Mouse (Mus musculus) activated CD4-positive, CD25-positive, alpha-beta regulatory T cell, adult 9 weeks (primary cell): ENCODE data around the gene Cadps2. TPM values are rescaled to one million over a fixed set of nuclear protein-coding genes. Genes with fewer than 3 reads are reported as not detected.

Experiments
- polyA plus RNA-seq: library from polyadenylated mRNA; unstranded; fragments of 100-300 nt; shearing (Covaris generic); gene quantifications from one replicate; pipeline ENCODE4 v1.2.1, GENCODE M21; 2017

The Cadps2 gene
- not detected for polyA plus RNA-seq

GRCm38 (mm10) chr6:23839009-23839811 is at the start of gene Cadps2:
Cadps2 (minus strand) TSS chr6:23839421.

GRCm38 (mm10) chr6:23655036-23655435 is 184.2 kb downstream of the Cadps2 start, which contains the start of gene Rnf148:
Rnf148 (minus strand) TSS chr6:23655136.

GRCm38 (mm10) chr6:23650205-23650604 is 189.0 kb downstream of the Cadps2 start, which contains the start of gene Rnf133:
Rnf133 (minus strand) TSS chr6:23650305.

GRCm38 (mm10) chr6:23248313-23249052 is 590.7 kb downstream of the Cadps2 start, which contains the start of gene Fezf1:
Fezf1 (minus strand) TSS chr6:23248362.

Other genes starting within 250 kb of the Cadps2 start
- gene Rnf133, start 189.1 kb downstream of the Cadps2 start, polyA plus RNA-seq: not detected
- gene Rnf148, start 184.3 kb downstream of the Cadps2 start, polyA plus RNA-seq: not detected
- gene Tas2r118, start 130.6 kb upstream of the Cadps2 start, polyA plus RNA-seq: not detected